Mouse (Mus musculus) lung, embryonic 15.5 days (tissue): ENCODE measurements around the gene Mr1. TPM values are rescaled to one million over a fixed set of nuclear protein-coding genes. Genes with fewer than 3 reads are reported as not detected.
"Not testable (repeated sequence)": the region's sequence is repeated elsewhere in the genome, so short reads cannot be mapped to it uniquely, and the experiment has no call there.

Experiments used
- ATAC-seq: fragments of 200-750 bp; cut with Nextera tagmentation; 2 replicates; pipeline ENCODE4 v1.8.0; 2017; ENCODE audit warnings: moderate number of reproducible peaks, borderline replicate concordance; ENCODE audit not compliant: low FRiP score, low TSS enrichment; ENCODE audit errors: extremely low read depth
- H3K27ac ChIP-seq: fragments of 300-500 bp; sonication (generic); 2 replicates; pipeline ENCODE4 v1.5.1; 2015; ENCODE audit warnings: moderate library complexity, mild to moderate bottlenecking, inconsistent platforms
- H3K27me3 ChIP-seq: fragments of 300-500 bp; sonication (generic); 2 replicates; pipeline ENCODE4 v1.6.1; 2015; ENCODE audit warnings: inconsistent platforms
- H3K36me3 ChIP-seq: fragments of 300-500 bp; sonication (generic); 2 replicates; pipeline ENCODE4 v1.6.1; 2015; ENCODE audit warnings: inconsistent platforms
- H3K4me1 ChIP-seq: fragments of 300-500 bp; sonication (generic); 2 replicates; pipeline ENCODE4 v1.6.1; 2015; ENCODE audit warnings: inconsistent platforms
- H3K4me2 ChIP-seq: fragments of 300-500 bp; sonication (generic); 2 replicates; pipeline ENCODE4 v1.6.1; 2015; ENCODE audit warnings: inconsistent platforms, mild to moderate bottlenecking, moderate library complexity
- H3K4me3 ChIP-seq: fragments of 300-500 bp; sonication (generic); 2 replicates; pipeline ENCODE4 v1.5.1; 2015; ENCODE audit warnings: mild to moderate bottlenecking, inconsistent platforms
- H3K9ac ChIP-seq: fragments of 300-500 bp; sonication (generic); 2 replicates; pipeline ENCODE4 v1.6.1; 2015; ENCODE audit warnings: inconsistent platforms
- H3K9me3 ChIP-seq: fragments of 300-500 bp; sonication (generic); 2 replicates; pipeline ENCODE4 v1.6.1; 2016; ENCODE audit warnings: inconsistent platforms
- WGBS: fragments of 180-500 bp; shearing (Covaris S2); methylation state at CpG from one replicate; pipeline ENCODE4 v1.1.7; 2015; 5-methylcytosine and 5-hydroxymethylcytosine counted together
- polyA plus RNA-seq: library from polyadenylated mRNA; unstranded; fragments of >200 nt; fragmentation: Nextera tagmentation; extraction: Ambion mirVana; gene quantifications from 2 replicates; pipeline ENCODE4 v1.2.1, GENCODE M21; 2015

Gene Mr1
- polyA plus RNA-seq: 12.1 and 12.3 TPM in 2 replicates

DNA sequence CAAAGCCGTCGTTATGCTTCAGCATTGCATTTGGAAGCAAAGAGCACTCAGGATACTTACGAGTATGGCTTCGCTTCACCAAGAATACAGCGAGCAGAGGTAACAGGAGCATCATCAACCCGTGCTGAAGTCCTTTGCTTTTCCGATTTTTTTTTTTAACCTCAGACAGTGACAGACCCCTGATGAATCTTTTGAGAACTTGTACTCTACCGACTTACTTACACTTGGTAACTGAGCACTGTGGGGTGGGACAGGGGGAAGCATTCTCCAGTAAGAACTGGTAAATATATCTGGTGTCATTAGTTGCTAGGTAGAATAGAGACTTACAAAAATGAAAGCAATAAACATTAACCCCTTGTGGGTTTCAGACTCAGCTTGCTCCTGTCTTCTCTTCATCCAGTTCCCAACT is at the start of gene Mr1:
Gene Mr1, minus strand, starts transcription at position 243 of the 409 bp plus-strand sequence.
- Histone ChIP-seq H3K4me2 (peak within 1 kb of the TSS; percentile 56), H3K27me3 (no peaks in the 10 kb centered on the region), H3K9ac (peak within 1 kb of the TSS; percentile 51), H3K4me1 (0 out of 2 replicates have a peak, but pooled peaks cover 4% of the 10 kb centered on the region), H3K4me3 (peak within 1 kb of the TSS; percentile 48), H3K27ac (peak within 1 kb of the TSS; percentile 82), H3K36me3 (no peaks in the 10 kb centered on the region), H3K9me3 (no peaks in the 10 kb centered on the region)
- 28% methylated on average over 8 of the region's 8 CpGs for WGBS
- ATAC-seq: peak; percentile 94

DNA sequence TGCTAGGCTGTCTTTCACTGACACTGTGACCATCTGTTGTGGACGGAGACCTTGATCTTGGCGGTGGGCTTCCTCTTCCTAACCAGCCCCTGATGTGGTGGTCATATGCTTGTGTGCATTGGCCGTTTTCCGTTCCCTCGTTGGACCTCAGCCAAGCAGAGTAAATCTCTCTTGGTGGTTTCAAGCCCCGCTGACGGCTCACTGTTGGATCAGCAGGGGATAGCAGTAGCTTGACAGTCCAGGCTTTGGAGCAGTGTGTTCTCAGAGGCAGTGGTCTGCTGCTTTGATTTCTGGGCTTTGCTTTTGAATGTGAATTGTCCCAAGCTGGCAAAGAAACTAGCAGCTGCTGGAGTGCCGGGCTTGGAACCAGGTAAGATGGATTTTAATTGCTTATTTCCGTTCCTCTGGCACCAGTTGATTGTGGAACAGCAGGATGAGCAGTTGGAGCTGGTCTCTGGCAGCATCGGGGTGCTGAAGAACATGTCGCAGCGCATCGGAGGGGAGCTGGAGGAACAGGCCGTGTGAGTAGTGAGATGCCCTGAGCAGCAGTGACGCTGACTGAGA is 46.3 kb upstream of the Mr1 start:
- Histone ChIP-seq H3K9ac (no peak overlapping the region), H3K9me3 (no peaks in the 10 kb centered on the region), H3K4me2 (no peak overlapping the region), H3K27me3 (no peaks in the 10 kb centered on the region), H3K27ac (no peak overlapping the region), H3K4me3 (no peak overlapping the region), H3K4me1 (peaks cover 19% of the 10 kb centered on the region; the same call in 1 of the 2 replicates), H3K36me3 (peaks cover 27% of the 10 kb centered on the region)
- no peak for ATAC-seq
- 57% methylated on average over 15 of the region's 15 CpGs for WGBS

DNA sequence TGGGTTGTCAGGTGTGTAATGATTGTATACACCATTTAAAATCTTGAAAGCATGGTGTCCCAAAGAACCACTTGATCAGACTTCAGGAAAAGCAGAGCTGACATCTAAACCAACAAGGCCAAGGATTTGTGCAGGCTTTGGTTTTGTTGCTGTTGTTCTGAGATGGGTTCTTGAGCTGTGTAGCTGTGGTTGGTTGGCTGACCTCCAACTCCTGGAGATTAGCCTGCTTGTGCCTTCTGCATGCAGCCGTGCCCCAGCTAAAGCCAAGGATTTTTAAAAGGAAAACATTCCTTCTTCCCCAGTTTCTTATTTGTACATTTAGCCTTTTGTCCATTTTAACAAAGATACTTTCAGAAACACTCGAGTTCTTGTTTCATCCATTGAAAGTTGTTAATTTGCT is 45.1 kb upstream of the Mr1 start:
- WGBS: 61% methylated on average over 2 of the region's 2 CpGs
- Histone ChIP-seq H3K9ac (no peak overlapping the region), H3K36me3 (peaks cover 31% of the 10 kb centered on the region), H3K4me1 (peaks cover 15% of the 10 kb centered on the region; the same call in 1 of the 2 replicates), H3K27me3 (no peaks in the 10 kb centered on the region), H3K27ac (no peak overlapping the region), H3K4me3 (no peak overlapping the region), H3K9me3 (no peaks in the 10 kb centered on the region), H3K4me2 (no peak overlapping the region)
- ATAC-seq: peak; percentile 62; the same call in 1 of the 2 replicates

DNA sequence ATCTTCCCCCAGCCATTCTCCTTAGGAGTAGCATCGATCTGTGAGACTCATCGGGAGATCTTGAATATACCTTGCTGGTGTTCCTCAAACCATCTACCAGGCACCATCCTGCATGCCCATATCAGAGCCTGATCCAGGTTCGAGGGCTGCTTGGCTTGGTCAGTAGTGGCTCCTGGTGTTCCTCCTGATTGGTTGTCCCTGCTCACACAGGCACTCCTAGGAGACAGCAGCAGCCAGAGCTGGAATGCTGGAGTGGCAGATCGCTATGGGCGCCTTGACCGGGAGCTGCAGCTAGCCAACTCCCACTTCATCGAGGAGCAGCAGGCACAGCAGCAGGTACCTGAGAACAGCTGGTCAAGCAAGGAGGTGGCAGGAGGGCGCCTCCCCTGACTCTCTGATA is 44.6 kb upstream of the Mr1 start:
- H3K36me3 ChIP-seq: peaks cover 31% of the 10 kb centered on the region
- no peak overlapping the region for H3K4me3 ChIP-seq
- no peaks in the 10 kb centered on the region for H3K9me3 ChIP-seq
- H3K4me2 ChIP-seq: no peak overlapping the region
- 81% methylated on average over 8 of the region's 8 CpGs for WGBS
- no peak overlapping the region for H3K27ac ChIP-seq
- H3K4me1 ChIP-seq: peaks cover 15% of the 10 kb centered on the region; the same call in 1 of the 2 replicates
- no peaks in the 10 kb centered on the region for H3K27me3 ChIP-seq
- ATAC-seq: no peak; the same call in 1 of the 2 replicates
- no peak overlapping the region for H3K9ac ChIP-seq

DNA sequence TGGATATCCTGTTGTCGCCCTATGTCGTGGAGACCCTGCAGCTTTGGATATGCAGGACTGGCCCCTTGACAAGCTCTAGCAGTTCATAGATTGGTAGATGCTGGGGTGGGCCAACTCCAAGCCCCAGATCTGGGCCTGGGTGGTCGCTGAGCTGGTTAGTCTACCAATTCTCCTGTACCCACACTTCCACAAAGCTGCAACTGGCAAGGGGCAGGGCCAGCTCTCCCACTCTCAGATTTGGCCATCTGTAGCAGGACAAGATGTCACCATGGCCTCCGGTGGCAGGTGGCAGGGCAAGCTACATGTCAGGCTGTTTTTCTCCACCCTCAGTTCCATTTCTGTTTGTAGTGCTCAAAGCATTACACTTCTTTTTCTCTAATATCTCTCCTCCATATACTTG is 42.0 kb upstream of the Mr1 start:
- no peaks in the 10 kb centered on the region for H3K9me3 ChIP-seq
- no peak overlapping the region for H3K27ac ChIP-seq
- H3K4me3 ChIP-seq: no peak overlapping the region
- H3K4me2 ChIP-seq: no peak overlapping the region
- H3K27me3 ChIP-seq: no peaks in the 10 kb centered on the region
- WGBS: 93% methylated on average over 4 of the region's 4 CpGs
- H3K36me3 ChIP-seq: peaks cover 31% of the 10 kb centered on the region
- no peak overlapping the region for H3K9ac ChIP-seq
- peaks cover 15% of the 10 kb centered on the region; the same call in 1 of the 2 replicates for H3K4me1 ChIP-seq
- ATAC-seq: no peak

DNA sequence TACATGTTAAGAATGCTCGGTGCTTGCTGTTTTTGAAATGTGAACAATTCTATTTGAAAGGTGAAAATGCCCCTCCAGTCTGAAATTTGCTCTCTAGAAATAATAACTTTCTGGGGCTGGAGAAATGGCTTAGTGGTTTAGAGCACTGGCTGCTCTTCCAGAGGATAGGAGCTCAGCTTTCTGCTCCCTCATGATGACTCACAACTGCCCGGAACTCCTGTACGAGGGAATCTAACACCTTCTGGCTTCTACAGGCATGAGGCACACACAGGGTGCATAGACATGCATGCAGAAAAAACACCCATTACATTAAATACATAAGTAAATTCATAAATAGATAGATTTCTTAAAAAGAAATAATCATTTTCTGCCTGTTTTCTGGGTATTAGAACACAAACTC is 37.6 kb upstream of the Mr1 start:
- WGBS: 79% methylated on average over 3 of the region's 3 CpGs
- Histone ChIP-seq H3K9me3 (no peaks in the 10 kb centered on the region), H3K4me1 (no peaks in the 10 kb centered on the region), H3K4me3 (no peak overlapping the region), H3K27ac (no peak overlapping the region), H3K4me2 (no peak overlapping the region), H3K27me3 (no peaks in the 10 kb centered on the region), H3K36me3 (peaks cover 24% of the 10 kb centered on the region; the same call in 1 of the 2 replicates), H3K9ac (no peak overlapping the region)
- ATAC-seq: no peak

DNA sequence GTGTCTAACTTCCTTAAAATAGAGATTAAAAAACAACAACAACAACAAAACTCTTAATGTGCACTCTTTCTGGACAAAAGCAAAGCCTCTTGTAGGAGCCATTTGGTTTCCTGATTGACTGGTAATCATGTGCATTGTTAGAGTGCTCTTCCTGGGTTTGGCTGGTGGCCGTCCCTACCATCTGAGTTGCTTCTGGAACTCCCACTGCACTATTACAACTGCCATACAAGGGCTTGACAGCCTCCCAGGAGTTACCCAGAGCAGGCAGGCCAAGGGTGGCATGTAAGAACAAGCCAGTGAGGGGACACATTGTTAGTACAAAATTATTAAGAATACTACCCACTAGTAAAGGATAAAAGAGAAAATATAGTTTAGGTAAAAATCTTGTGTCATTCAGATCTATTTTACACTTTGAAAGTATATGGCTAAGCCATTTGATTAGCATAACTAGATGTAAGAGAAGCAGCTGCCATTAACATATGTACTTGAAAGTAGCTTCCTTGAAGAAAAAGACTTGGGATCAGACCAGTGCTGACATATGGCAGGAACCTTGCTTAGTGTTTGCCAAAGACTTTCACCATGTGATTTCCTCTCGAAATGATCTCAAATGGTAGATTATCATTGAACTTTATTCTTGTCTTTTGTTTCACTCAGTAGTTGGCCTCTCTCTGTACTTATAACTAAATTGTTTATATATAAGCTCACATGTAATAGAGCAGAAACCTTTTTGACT is 31.7 kb upstream of the Mr1 start:
- Histone ChIP-seq H3K9me3 (no peaks in the 10 kb centered on the region), H3K27ac (no peak overlapping the region), H3K27me3 (no peaks in the 10 kb centered on the region), H3K4me2 (no peak overlapping the region), H3K9ac (no peak overlapping the region), H3K4me3 (no peak overlapping the region), H3K36me3 (peaks cover 32% of the 10 kb centered on the region), H3K4me1 (no peaks in the 10 kb centered on the region)
- ATAC-seq: no peak
- 81% methylated on average over 2 of the region's 2 CpGs for WGBS

DNA sequence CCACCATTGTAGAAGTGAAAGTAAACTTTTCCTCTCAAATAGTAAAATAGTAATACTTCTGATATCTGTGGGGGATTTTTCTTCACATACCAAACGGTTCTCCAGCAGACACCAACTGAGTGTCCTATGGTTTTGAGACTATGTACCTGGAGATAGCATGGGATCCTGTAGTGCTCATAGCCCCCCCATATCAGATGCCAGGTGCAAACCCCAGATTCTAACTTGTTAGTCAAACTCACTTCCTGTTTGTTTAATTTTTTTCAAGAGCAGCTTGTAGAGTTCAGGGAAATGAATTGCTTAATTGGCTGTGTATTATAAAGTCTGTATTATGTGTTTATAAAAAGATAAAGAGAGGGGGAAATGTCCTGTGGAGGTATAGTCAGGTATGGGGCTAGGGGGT is 27.8 kb upstream of the Mr1 start:
- Histone ChIP-seq H3K9ac (no peak overlapping the region), H3K27ac (no peak overlapping the region), H3K4me1 (no peaks in the 10 kb centered on the region), H3K4me2 (no peak overlapping the region), H3K36me3 (peaks cover 22% of the 10 kb centered on the region), H3K27me3 (no peaks in the 10 kb centered on the region), H3K9me3 (no peaks in the 10 kb centered on the region), H3K4me3 (no peak overlapping the region)
- no peak for ATAC-seq
- 67% methylated on average over 1 of the region's 1 CpGs for WGBS

DNA sequence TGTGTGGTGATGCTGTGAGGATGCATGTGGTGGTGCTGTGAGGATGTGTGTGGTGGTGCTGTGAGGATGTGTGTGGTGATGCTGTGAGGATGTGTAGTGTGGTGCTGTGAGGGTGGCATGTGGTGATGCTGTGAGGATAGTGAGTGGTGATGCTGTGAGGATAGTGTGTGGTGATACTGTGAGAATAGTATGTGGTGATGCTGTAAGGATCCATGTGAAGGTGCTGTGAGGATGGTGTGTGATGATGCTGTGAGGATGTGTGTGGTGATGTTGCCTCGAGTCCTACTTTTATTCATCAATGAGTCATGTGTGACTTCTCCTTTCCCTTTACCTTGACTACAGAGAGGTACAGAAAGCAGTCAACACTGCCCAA is 27.0 kb upstream of the Mr1 start:
- not testable (repeated sequence) for H3K27ac ChIP-seq, H3K4me3 ChIP-seq, H3K4me1 ChIP-seq, H3K27me3 ChIP-seq, H3K4me2 ChIP-seq, H3K9ac ChIP-seq, H3K9me3 ChIP-seq, ATAC-seq
- WGBS: 85% methylated on average over 1 of the region's 1 CpGs
- H3K36me3 ChIP-seq: peaks cover 22% of the 10 kb centered on the region

DNA sequence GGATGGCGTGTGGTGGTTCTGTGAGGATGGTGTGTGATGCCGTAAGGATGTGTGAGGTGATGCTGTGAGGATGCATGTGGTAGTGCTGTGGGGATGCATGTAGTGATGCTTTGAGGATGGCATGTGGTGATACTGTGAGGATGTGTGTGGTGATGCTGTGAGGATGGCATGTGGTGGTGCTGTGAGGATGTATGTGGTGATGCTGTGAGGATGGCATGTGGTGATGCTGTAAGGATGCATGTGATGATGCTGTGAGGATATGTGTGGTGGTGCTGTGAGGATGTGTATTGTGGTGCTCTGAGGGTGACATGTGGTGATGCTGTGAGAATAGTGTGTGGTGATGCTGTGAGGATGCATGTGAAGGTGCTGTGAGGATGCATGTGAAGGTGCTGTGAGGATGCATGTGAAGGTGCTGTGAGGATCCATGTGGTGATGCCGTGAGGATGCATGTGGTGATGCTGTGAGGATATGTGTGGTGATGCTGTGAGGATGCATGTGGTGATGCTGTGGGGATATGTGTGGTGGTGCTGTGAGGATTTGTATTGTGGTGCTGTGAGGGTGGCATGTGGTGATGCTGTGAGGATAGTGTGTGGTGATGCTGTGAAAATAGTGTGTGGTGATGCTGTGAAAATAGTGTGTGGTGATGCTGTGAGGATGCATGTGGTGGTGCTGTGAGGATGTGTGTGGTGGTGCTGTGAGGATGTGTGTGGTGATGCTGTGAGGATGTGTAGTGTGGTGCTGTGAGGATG is 26.5 kb upstream of the Mr1 start:
- H3K36me3 ChIP-seq: peaks cover 20% of the 10 kb centered on the region
- H3K4me2 ChIP-seq: no peak overlapping the region
- H3K27me3 ChIP-seq: no peaks in the 10 kb centered on the region
- no peak overlapping the region for H3K4me3 ChIP-seq
- H3K9ac ChIP-seq: no peak overlapping the region
- 82% methylated on average over 3 of the region's 3 CpGs for WGBS
- no peaks in the 10 kb centered on the region for H3K9me3 ChIP-seq
- ATAC-seq: no peak
- no peak overlapping the region for H3K27ac ChIP-seq
- H3K4me1 ChIP-seq: peaks cover 2% of the 10 kb centered on the region; the same call in 1 of the 2 replicates

DNA sequence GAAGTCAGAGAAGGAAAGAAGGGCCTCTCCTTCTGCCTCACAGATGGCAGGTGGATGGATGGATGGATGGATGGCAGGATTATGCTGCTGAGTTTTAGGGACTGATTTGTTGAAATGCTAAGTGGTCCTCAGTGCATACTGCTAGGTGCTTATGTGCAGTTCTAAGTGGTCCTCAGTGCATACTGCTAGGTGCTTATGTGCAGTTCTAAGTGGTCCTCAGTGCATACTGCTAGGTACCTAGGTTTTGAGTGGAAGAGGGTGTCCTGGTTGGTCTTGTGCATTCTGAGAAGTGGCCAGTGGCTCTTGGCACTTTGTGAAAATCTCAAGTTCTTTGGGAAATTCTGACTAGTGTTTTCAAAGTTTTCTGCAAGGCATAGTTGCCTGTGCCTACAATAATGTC is 23.3 kb upstream of the Mr1 start:
- peak; percentile 78; the same call in 1 of the 2 replicates for ATAC-seq
- H3K36me3 ChIP-seq: no peaks in the 10 kb centered on the region

DNA sequence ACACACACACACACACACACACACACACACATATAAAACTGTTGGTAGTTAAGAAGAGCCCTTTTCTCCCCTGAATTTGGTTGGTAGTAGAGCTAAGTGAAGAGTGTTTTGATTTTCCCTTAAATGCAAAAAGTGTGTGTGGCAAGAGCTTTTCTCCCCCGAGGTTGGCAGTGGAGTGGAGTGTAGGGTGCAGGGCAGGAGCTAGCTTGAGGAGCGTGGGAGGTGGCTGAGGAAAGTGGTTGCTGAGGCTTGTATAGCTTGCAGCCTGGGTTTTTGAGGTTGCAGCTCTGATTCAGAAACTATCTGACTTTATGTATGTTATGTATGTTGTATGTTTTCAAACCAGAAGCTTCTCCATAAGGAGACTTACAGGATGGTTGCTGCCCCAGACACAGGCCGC is 20.8 kb upstream of the Mr1 start:
- Histone ChIP-seq H3K9me3 (no peaks in the 10 kb centered on the region), H3K4me1 (peaks cover 7% of the 10 kb centered on the region; the same call in 1 of the 2 replicates), H3K36me3 (no peaks in the 10 kb centered on the region), H3K27ac (no peak overlapping the region), H3K4me2 (no peak overlapping the region), H3K27me3 (no peaks in the 10 kb centered on the region), H3K4me3 (no peak overlapping the region), H3K9ac (no peak overlapping the region)
- 71% methylated on average over 3 of the region's 3 CpGs for WGBS
- ATAC-seq: no peak

More for the DNA sequence above, 23.3 kb upstream of the Mr1 start:
- Histone ChIP-seq H3K4me1 (peaks cover 7% of the 10 kb centered on the region; the same call in 1 of the 2 replicates), H3K9me3 (no peaks in the 10 kb centered on the region), H3K27ac (no peak overlapping the region), H3K4me2 (no peak overlapping the region), H3K4me3 (no peak overlapping the region), H3K9ac (no peak overlapping the region), H3K27me3 (no peaks in the 10 kb centered on the region)
